In genomic region chr7:46418102-46418622, GRCm38 (mm10) we compare ENCODE assay signal across 21 mouse cellular contexts. TPM values are rescaled to one million over a fixed set of nuclear protein-coding genes. Genes with fewer than 3 reads are reported as not detected.
DNase-seq lines count a peak whose midpoint lies in the region; ATAC-seq and TF ChIP-seq lines count a peak whose summit lies in the region.
"Had no signal": no experiment of that assay in that cellular context is flagged by ENCODE, and none has a peak within 500 bp of the region (broad histone marks: within the 10 kb centered on the region; RNA-seq: fewer than 3 reads in every experiment).

No protein-coding gene starts in this region.

- no peak overlapping the region for H3K4me3 ChIP-seq in layer of hippocampus, adult 2 months
- no peak overlapping the region for H3K4me3 ChIP-seq in hindbrain, embryonic 15.5 days
- no peak overlapping the region for H3K4me3 ChIP-seq in intestine, embryonic 15.5 days (replicated peaks)
- H3K4me3 ChIP-seq in embryonic facial prominence, embryonic 10.5 days = no peak overlapping the region
- H3K4me3 ChIP-seq: heart, embryonic 13.5 days; limb, embryonic 13.5 days; neural tube, embryonic 12.5 days had no signal

- TF ChIP-seq POLR2A in brain, embryonic 14.5 days (IDR thresholded peaks at IDR 0.05; ENCODE audit: borderline replicate concordance, extremely low read depth, insufficient read depth, insufficient read length, poor library complexity, severe bottlenecking) = no peak

- DNase-seq in cerebellum, adult 18-20 months = peak; percentile 73 to 74
- DNase-seq in cerebellum, adult 8-10 months = no peak
- DNase-seq in layer of hippocampus, adult 2 months (ENCODE audit: low spot score in 2 of 2) = no peak
- no peak for DNase-seq in layer of hippocampus, adult 11-12 months (ENCODE audit: low spot score)
- peak; percentile 20 for DNase-seq in brain, embryonic 14.5 days (ENCODE audit: low read depth)
- DNase-seq in embryonic facial prominence, embryonic 10.5 days (ENCODE audit: low spot score) = no peak
- DNase-seq: adrenal gland, adult 2 months; heart, postnatal 36 days; thymus, adult 2 months had no signal

- H3K27ac ChIP-seq in layer of hippocampus, adult 2 months = peak overlapping the region; percentile 72
- H3K27ac ChIP-seq in hindbrain, embryonic 15.5 days (replicated peaks) = no peak overlapping the region
- no peak overlapping the region for H3K27ac ChIP-seq in intestine, embryonic 15.5 days
- H3K27ac ChIP-seq in embryonic facial prominence, embryonic 10.5 days (replicated peaks) = no peak overlapping the region
- H3K27ac ChIP-seq: heart, embryonic 13.5 days; kidney, postnatal 0 days; limb, embryonic 13.5 days; liver, embryonic 14.5 days; neural tube, embryonic 12.5 days had no signal

- 64% methylated on average over 16 of the region's 16 CpGs for WGBS in hindbrain, embryonic 15.5 days
- 80% methylated on average over 16 of the region's 16 CpGs for WGBS in intestine, embryonic 15.5 days
- WGBS in embryonic facial prominence, embryonic 10.5 days = 75% methylated on average over 16 of the region's 16 CpGs

- peaks cover 41% of the 10 kb centered on the region for H3K4me1 ChIP-seq in hindbrain, embryonic 15.5 days (replicated peaks)
- no peaks in the 10 kb centered on the region for H3K4me1 ChIP-seq in intestine, embryonic 15.5 days (replicated peaks)
- H3K4me1 ChIP-seq in embryonic facial prominence, embryonic 10.5 days = peaks cover 16% of the 10 kb centered on the region
- H3K4me1 ChIP-seq: heart, embryonic 13.5 days; limb, embryonic 13.5 days had no signal

- H3K9me3 ChIP-seq in hindbrain, embryonic 15.5 days = no peaks in the 10 kb centered on the region
- no peaks in the 10 kb centered on the region for H3K9me3 ChIP-seq in intestine, embryonic 15.5 days
- no peaks in the 10 kb centered on the region for H3K9me3 ChIP-seq in embryonic facial prominence, embryonic 10.5 days
- H3K9me3 ChIP-seq: heart, embryonic 13.5 days; limb, embryonic 13.5 days; neural tube, embryonic 12.5 days had no signal

- no peak overlapping the region for H3K9ac ChIP-seq in hindbrain, embryonic 15.5 days
- H3K9ac ChIP-seq in intestine, embryonic 15.5 days = no peak overlapping the region
- H3K9ac ChIP-seq: heart, embryonic 13.5 days; limb, embryonic 13.5 days; liver, embryonic 14.5 days; neural tube, embryonic 12.5 days had no signal

- no peaks in the 10 kb centered on the region for H3K27me3 ChIP-seq in hindbrain, embryonic 15.5 days
- no peaks in the 10 kb centered on the region for H3K27me3 ChIP-seq in intestine, embryonic 15.5 days (replicated peaks)
- H3K27me3 ChIP-seq in embryonic facial prominence, embryonic 10.5 days (replicated peaks; ENCODE audit: low read depth, poor library complexity, severe bottlenecking) = no peaks in the 10 kb centered on the region
- H3K27me3 ChIP-seq: CH12.LX; limb, embryonic 13.5 days; neural tube, embryonic 12.5 days had no signal

- H3K4me2 ChIP-seq in hindbrain, embryonic 15.5 days = no peak overlapping the region
- H3K4me2 ChIP-seq in intestine, embryonic 15.5 days (replicated peaks) = no peak overlapping the region
- H3K4me2 ChIP-seq: heart, embryonic 13.5 days; limb, embryonic 13.5 days; neural tube, embryonic 12.5 days had no signal

- TF ChIP-seq CTCF in layer of hippocampus, adult 2 months (conservative IDR thresholded peaks at IDR 0.05) = no peak
- no peak for TF ChIP-seq CTCF in brain, embryonic 14.5 days (IDR thresholded peaks at IDR 0.05; ENCODE audit: borderline replicate concordance, extremely low read depth, insufficient read depth, insufficient read length)

- 0 out of 2 replicates have a peak, but pooled peaks have one; percentile 25 for ATAC-seq in hindbrain, embryonic 15.5 days (ENCODE audit: low FRiP score, low read depth)
- no peak for ATAC-seq in intestine, embryonic 15.5 days
- ATAC-seq: forebrain, embryonic 14.5 days; intestine, postnatal 0 days had no signal

- H3K36me3 ChIP-seq in hindbrain, embryonic 15.5 days = no peaks in the 10 kb centered on the region
- H3K36me3 ChIP-seq in intestine, embryonic 15.5 days = no peaks in the 10 kb centered on the region
- no peaks in the 10 kb centered on the region for H3K36me3 ChIP-seq in embryonic facial prominence, embryonic 10.5 days (replicated peaks)
- H3K36me3 ChIP-seq: heart, embryonic 13.5 days; limb, embryonic 13.5 days; neural tube, embryonic 12.5 days had no signal

RNA-seq across cellular contexts. Expression of gene Kcnc1, which starts 21.9 kb away (rescaled TPM):
- total RNA-seq in layer of hippocampus, adult 2 months (2021) = 100 to 1,000 TPM; 120 TPM
- polyA plus RNA-seq in brain, embryonic 14.5 days (2012; rRNA removed) = 14.9 and 28.9 TPM in 2 replicates
- polyA plus RNA-seq in hindbrain, embryonic 15.5 days (2015; fragmentation: Nextera tagmentation; extraction: Ambion mirVana) = 19.2 and 23.9 TPM in 2 replicates
- 0.38 and 0.53 TPM in 2 replicates for polyA plus RNA-seq in intestine, embryonic 15.5 days (2015; fragmentation: Nextera tagmentation; extraction: Ambion mirVana)
- polyA plus RNA-seq in embryonic facial prominence, embryonic 10.5 days (2016; fragmentation: Nextera tagmentation; extraction: Ambion mirVana) = 0.58 and 0.69 TPM in 2 replicates

RNA-seq across cellular contexts. Expression of gene Myod1, which starts 41.9 kb away (rescaled TPM):
- under 1 TPM in 1 of 2 experiments, not detected in 1; 0.20 TPM for total RNA-seq in layer of hippocampus, adult 2 months (2021)
- 0.74 and 1.6 TPM in 2 replicates for polyA plus RNA-seq in brain, embryonic 14.5 days (2012; rRNA removed)
- 0.08 and 0.25 TPM in 2 replicates for polyA plus RNA-seq in hindbrain, embryonic 15.5 days (2015; fragmentation: Nextera tagmentation; extraction: Ambion mirVana)
- polyA plus RNA-seq in intestine, embryonic 15.5 days (2015; fragmentation: Nextera tagmentation; extraction: Ambion mirVana) = 0.24 TPM in 1 of 2 replicates, not detected in the other
- polyA plus RNA-seq in embryonic facial prominence, embryonic 10.5 days (2016; fragmentation: Nextera tagmentation; extraction: Ambion mirVana) = 0.62 and 2.0 TPM in 2 replicates
- total RNA-seq: adrenal gland, adult 2 months; CH12.LX; heart, postnatal 36 days had no signal
- polyA plus RNA-seq: adrenal gland, adult 2 months; forebrain, embryonic 14.5 days; gonadal fat pad, adult 2 months; intestine, postnatal 0 days; kidney, postnatal 0 days; small intestine, adult 2 months had no signal

Comparison
In these comparisons a context has a peak if more than half of its experiments do, and no peak if none do; other contexts are left out.
1. DNase-seq: peak in cerebellum, adult 18-20 months (2 of 2) and brain, embryonic 14.5 days (single experiment); none in cerebellum, adult 8-10 months (single experiment), layer of hippocampus, adult 2 months (0 of 2), layer of hippocampus, adult 11-12 months (single experiment) and embryonic facial prominence, embryonic 10.5 days (single experiment).